Mouse (Mus musculus) hindbrain, embryonic 15.5 days (tissue): ENCODE measurements at regions not wholly inside any gene's neighbourhood (a gene's known extent, or its start where the extent isn't known, plus 50 kb on each side); places are given as distances from the start of the nearest gene placed in this dataset.

ENCODE experiments used
- ATAC-seq: fragments of 200-750 bp; cut with Nextera tagmentation; 2 replicates; pipeline ENCODE4 v1.8.0; 2017; ENCODE audit warnings: low read depth, moderate number of reproducible peaks, moderate TSS enrichment; ENCODE audit not compliant: low FRiP score
- H3K27ac ChIP-seq: fragments of 300-500 bp; sonication (generic); replicated peaks from 2 replicates; pipeline ENCODE4 v1.5.1; 2015; ENCODE audit warnings: mild to moderate bottlenecking, inconsistent platforms
- H3K27me3 ChIP-seq: fragments of 300-500 bp; sonication (generic); 2 replicates; pipeline ENCODE4 v1.6.1; 2015; ENCODE audit warnings: control low read depth, inconsistent platforms
- H3K36me3 ChIP-seq: fragments of 300-500 bp; sonication (generic); 2 replicates; pipeline ENCODE4 v1.6.1; 2015; ENCODE audit warnings: control low read depth, inconsistent platforms
- H3K4me1 ChIP-seq: fragments of 300-500 bp; sonication (generic); replicated peaks from 2 replicates; pipeline ENCODE4 v1.6.1; 2015; ENCODE audit warnings: control low read depth, inconsistent platforms
- H3K4me2 ChIP-seq: fragments of 300-500 bp; sonication (generic); 2 replicates; pipeline ENCODE4 v1.6.1; 2015; ENCODE audit warnings: moderate library complexity, mild to moderate bottlenecking, inconsistent platforms
- H3K4me3 ChIP-seq: fragments of 300-500 bp; sonication (generic); 2 replicates; pipeline ENCODE4 v1.5.1; 2015; ENCODE audit warnings: mild to moderate bottlenecking, inconsistent platforms
- H3K9ac ChIP-seq: fragments of 300-500 bp; sonication (generic); 2 replicates; pipeline ENCODE4 v1.6.1; 2015; ENCODE audit warnings: inconsistent platforms
- H3K9me3 ChIP-seq: fragments of 300-500 bp; sonication (generic); 2 replicates; pipeline ENCODE4 v1.6.1; 2016; ENCODE audit warnings: control low read depth, inconsistent platforms
- WGBS: fragments of 180-500 bp; shearing (Covaris S2); methylation state at CpG from one replicate; pipeline ENCODE4 v1.1.7; 2015; 5-methylcytosine and 5-hydroxymethylcytosine counted together

GRCm38 (mm10) chr2:70885674-70886073, 60.1 kb upstream of the Tlk1 start:
- no peak overlapping the region for H3K9ac ChIP-seq
- 87% methylated on average over 6 of the region's 6 CpGs for WGBS
- no peak for ATAC-seq
- no peak overlapping the region for H3K4me3 ChIP-seq
- H3K27me3 ChIP-seq, result no peaks in the 10 kb centered on the region
- H3K4me2 ChIP-seq, result no peak overlapping the region
- no peaks in the 10 kb centered on the region for H3K36me3 ChIP-seq
- no peak overlapping the region for H3K27ac ChIP-seq
- H3K4me1 ChIP-seq, result no peaks in the 10 kb centered on the region
- H3K9me3 ChIP-seq, result no peaks in the 10 kb centered on the region

GRCm38 (mm10) chr2:70877333-70878080, 52.0 kb upstream of the Tlk1 start:
- no peak for ATAC-seq
- Histone ChIP-seq H3K27me3 (no peaks in the 10 kb centered on the region), H3K4me1 (no peaks in the 10 kb centered on the region), H3K36me3 (no peaks in the 10 kb centered on the region), H3K9ac (no peak overlapping the region), H3K9me3 (no peaks in the 10 kb centered on the region), H3K4me3 (no peak overlapping the region), H3K27ac (no peak overlapping the region), H3K4me2 (no peak overlapping the region)
- WGBS, result 87% methylated on average over 13 of the region's 13 CpGs

- no peaks in the 10 kb centered on the region for H3K9me3 ChIP-seq
- ATAC-seq, result no peak
- H3K36me3 ChIP-seq, result no peaks in the 10 kb centered on the region
- no peak overlapping the region for H3K4me2 ChIP-seq
- WGBS, result 75% methylated on average over 5 of the region's 5 CpGs
- no peak overlapping the region for H3K4me3 ChIP-seq
- H3K27me3 ChIP-seq, result no peaks in the 10 kb centered on the region
- no peaks in the 10 kb centered on the region for H3K4me1 ChIP-seq
- H3K9ac ChIP-seq, result no peak overlapping the region
- no peak overlapping the region for H3K27ac ChIP-seq
Observed at GRCm38 (mm10) chr2:70876251-70876650, 50.7 kb upstream of the Tlk1 start.
